Mouse (Mus musculus) midbrain, embryonic 12.5 days (tissue): ENCODE measurements around the gene 1700001O22Rik. TPM values are rescaled to one million over a fixed set of nuclear protein-coding genes. Genes with fewer than 3 reads are reported as not detected.

Source experiments
- ATAC-seq: fragments of 200-750 bp; cut with Nextera tagmentation; 2 replicates; pipeline ENCODE4 v1.8.0; 2017; ENCODE audit warnings: low read depth, moderate TSS enrichment, moderate library complexity; ENCODE audit not compliant: low FRiP score
- H3K27ac ChIP-seq: fragments of 300-500 bp; sonication (generic); replicated peaks from 2 replicates; pipeline ENCODE4 v1.5.1; 2016; ENCODE audit warnings: mild to moderate bottlenecking
- H3K27me3 ChIP-seq: fragments of 300-500 bp; sonication (generic); 2 replicates; pipeline ENCODE4 v1.6.1; 2016; ENCODE audit warnings: mild to moderate bottlenecking
- H3K36me3 ChIP-seq: fragments of 300-500 bp; sonication (generic); 2 replicates; pipeline ENCODE4 v1.6.1; 2016
- H3K4me1 ChIP-seq: fragments of 300-500 bp; sonication (generic); 2 replicates; pipeline ENCODE4 v1.6.1; 2016
- H3K4me2 ChIP-seq: fragments of 300-500 bp; sonication (generic); replicated peaks from 2 replicates; pipeline ENCODE4 v1.6.1; 2016; ENCODE audit warnings: mild to moderate bottlenecking, moderate library complexity
- H3K4me3 ChIP-seq: fragments of 300-500 bp; sonication (generic); 2 replicates; pipeline ENCODE4 v1.5.1; 2016; ENCODE audit warnings: mild to moderate bottlenecking
- H3K9ac ChIP-seq: fragments of 300-500 bp; sonication (generic); replicated peaks from 2 replicates; pipeline ENCODE4 v1.6.1; 2016; ENCODE audit warnings: mild to moderate bottlenecking, moderate library complexity
- H3K9me3 ChIP-seq: fragments of 300-500 bp; sonication (generic); 2 replicates; pipeline ENCODE4 v1.6.1; 2016; ENCODE audit warnings: mild to moderate bottlenecking
- WGBS: fragments of 180-500 bp; shearing (Covaris S2); methylation state at CpG from one replicate; pipeline ENCODE4 v1.1.7; 2016; 5-methylcytosine and 5-hydroxymethylcytosine counted together
- polyA plus RNA-seq: library from polyadenylated mRNA; unstranded; fragments of >200 nt; fragmentation: Nextera tagmentation; extraction: Ambion mirVana; gene quantifications from 2 replicates; pipeline ENCODE4 v1.2.1, GENCODE M21; 2016

Gene 1700001O22Rik
- polyA plus RNA-seq, 1 experiment from 2014 or later, result 2.6 TPM

GRCm38 (mm10) chr2:30792061-30792460 lies 11.4 kb downstream of the 1700001O22Rik start:
- peaks cover 39% of the 10 kb centered on the region for H3K4me1 ChIP-seq
- H3K27ac ChIP-seq, result no peak overlapping the region

DNA sequence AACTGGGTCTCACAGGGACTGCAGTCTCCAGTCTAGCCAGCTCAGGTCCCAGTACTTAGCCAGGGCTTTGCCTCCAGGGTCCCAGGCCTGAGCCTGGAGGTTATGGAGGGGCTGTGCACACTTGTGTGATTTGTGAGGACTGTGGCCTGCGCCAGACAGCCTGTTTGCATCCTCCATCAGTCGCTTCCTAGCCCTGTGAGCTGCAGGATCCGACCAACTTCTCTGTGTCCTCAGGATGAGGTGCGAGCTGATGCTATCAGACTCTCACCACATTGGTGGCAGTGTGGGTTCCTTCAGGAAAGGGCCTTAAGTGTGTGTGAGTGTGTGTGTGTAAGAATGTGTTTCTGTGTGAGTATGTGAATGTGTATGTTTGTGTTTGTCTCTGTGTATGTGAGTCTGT lies 16.0 kb downstream of the 1700001O22Rik start:
- H3K4me3 ChIP-seq, result no peak overlapping the region
- ATAC-seq, result no peak
- 56% methylated on average over 4 of the region's 4 CpGs for WGBS
- H3K9ac ChIP-seq, result peak overlapping the region; percentile 20
- H3K9me3 ChIP-seq, result no peaks in the 10 kb centered on the region
- H3K4me2 ChIP-seq, result 0 out of 2 replicates have a peak overlapping the region, but pooled peaks have one; percentile 8
- H3K36me3 ChIP-seq, result no peaks in the 10 kb centered on the region
- H3K27me3 ChIP-seq, result peaks cover 6% of the 10 kb centered on the region; the same call in 1 of the 2 replicates
- peaks cover 40% of the 10 kb centered on the region for H3K4me1 ChIP-seq
- H3K27ac ChIP-seq, result peak overlapping the region; percentile 54

More at GRCm38 (mm10) chr2:30792061-30792460, 11.4 kb downstream of the 1700001O22Rik start:
- Histone ChIP-seq H3K27me3 (no peaks in the 10 kb centered on the region), H3K9me3 (no peaks in the 10 kb centered on the region), H3K9ac (no peak overlapping the region), H3K36me3 (no peaks in the 10 kb centered on the region), H3K4me2 (no peak overlapping the region), H3K4me3 (no peak overlapping the region)
- 83% methylated on average over 7 of the region's 7 CpGs for WGBS
- no peak for ATAC-seq

GRCm38 (mm10) chr2:30784078-30784994 lies 19.1 kb downstream of the 1700001O22Rik start:
- H3K36me3 ChIP-seq, result no peaks in the 10 kb centered on the region
- H3K9me3 ChIP-seq, result no peaks in the 10 kb centered on the region
- peaks cover 40% of the 10 kb centered on the region for H3K4me1 ChIP-seq
- peak overlapping the region; percentile 53 for H3K4me2 ChIP-seq
- ATAC-seq, result peak; percentile 51
- 10% methylated on average over 39 of the region's 40 CpGs for WGBS
- peak overlapping the region; percentile 23; the same call in 1 of the 2 replicates for H3K4me3 ChIP-seq
- H3K27me3 ChIP-seq, result peaks cover 6% of the 10 kb centered on the region; the same call in 1 of the 2 replicates
- H3K27ac ChIP-seq, result peak overlapping the region; percentile 74
- peak overlapping the region; percentile 28 for H3K9ac ChIP-seq

DNA sequence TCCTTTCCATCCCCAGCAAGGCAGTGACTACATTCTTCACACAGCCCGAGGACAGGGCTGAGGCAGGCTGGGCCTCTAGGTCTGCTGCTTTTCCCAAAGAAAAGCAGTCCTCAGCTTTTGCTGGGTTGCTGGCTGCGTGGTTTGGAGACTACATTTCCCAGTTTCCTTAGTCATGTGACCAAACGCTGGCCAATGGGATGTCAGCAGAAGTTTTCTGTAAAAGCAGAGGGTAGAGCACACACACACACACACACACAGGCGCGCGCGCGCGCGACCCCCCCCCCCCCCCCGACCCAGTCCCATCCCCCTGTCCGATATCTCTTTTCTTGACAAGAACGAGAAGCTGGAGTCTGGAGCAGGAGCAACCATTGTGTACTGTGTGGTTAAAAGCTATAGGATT lies 20.1 kb downstream of the 1700001O22Rik start:
- H3K4me3 ChIP-seq, result peak overlapping the region; percentile 23
- peak; percentile 47; the same call in 1 of the 2 replicates for ATAC-seq
- WGBS, result 2% methylated on average over 12 of the region's 13 CpGs

DNA sequence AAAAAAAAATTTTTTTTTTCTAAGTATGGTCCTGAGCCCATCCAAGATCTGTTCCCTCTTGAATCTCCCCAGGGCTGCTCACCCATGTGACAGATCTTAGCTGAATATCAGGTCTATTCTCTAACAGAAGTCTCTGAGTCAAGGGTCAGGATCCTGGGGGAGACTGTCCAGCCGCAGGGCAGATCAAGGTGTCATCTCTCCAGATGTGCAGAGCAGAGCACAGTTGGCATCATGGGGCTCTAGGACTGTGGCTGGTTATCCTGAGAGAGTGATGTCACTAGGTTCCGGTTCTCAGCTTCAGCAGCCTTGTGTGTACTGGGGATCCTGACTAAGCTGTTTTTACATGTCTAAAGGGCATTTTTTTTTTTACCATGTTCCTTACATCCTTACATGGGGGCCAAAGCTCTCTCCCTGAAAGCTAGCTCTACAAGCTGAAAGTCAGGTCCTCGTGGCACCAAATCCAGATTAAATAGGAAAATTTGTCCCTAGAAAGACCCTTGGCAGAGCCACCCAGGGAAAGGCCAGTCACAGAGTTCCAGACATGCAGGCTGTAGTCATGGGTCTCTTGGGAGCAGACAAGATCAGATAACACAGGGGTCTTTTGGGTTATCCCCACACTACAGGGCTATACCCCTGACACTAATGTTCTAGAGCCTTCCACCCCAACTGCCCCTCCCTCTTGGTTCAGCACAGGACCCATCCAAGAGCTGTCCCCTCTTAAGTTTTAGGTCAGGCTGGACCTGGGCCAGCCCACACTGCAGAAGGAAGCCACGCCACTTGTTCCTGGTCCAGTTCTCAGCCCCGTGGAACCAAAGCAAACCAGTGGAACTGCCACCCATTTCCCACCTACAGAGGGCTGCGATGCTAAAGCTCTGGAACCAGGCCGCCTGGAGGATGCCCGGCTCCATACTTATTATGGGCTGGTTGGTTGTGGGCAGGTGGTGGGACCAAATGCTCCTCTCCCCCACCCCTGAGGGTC lies 20.9 kb downstream of the 1700001O22Rik start:
- peak overlapping the region; percentile 39 for H3K9ac ChIP-seq
- WGBS, result 79% methylated on average over 8 of the region's 8 CpGs
- peak overlapping the region; percentile 53 for H3K4me2 ChIP-seq
- H3K9me3 ChIP-seq, result no peaks in the 10 kb centered on the region
- H3K27ac ChIP-seq, result peak overlapping the region; percentile 74
- H3K27me3 ChIP-seq, result peaks cover 6% of the 10 kb centered on the region; the same call in 1 of the 2 replicates
- H3K4me3 ChIP-seq, result peak overlapping the region; percentile 23; the same call in 1 of the 2 replicates
- no peaks in the 10 kb centered on the region for H3K36me3 ChIP-seq
- no peak for ATAC-seq
- H3K4me1 ChIP-seq, result peaks cover 41% of the 10 kb centered on the region

More for the DNA sequence above, 20.1 kb downstream of the 1700001O22Rik start:
- Histone ChIP-seq H3K36me3 (no peaks in the 10 kb centered on the region), H3K4me2 (peak overlapping the region; percentile 53), H3K27me3 (peaks cover 6% of the 10 kb centered on the region; the same call in 1 of the 2 replicates), H3K9me3 (no peaks in the 10 kb centered on the region), H3K9ac (peak overlapping the region; percentile 39), H3K27ac (peak overlapping the region; percentile 74), H3K4me1 (peaks cover 43% of the 10 kb centered on the region)

DNA sequence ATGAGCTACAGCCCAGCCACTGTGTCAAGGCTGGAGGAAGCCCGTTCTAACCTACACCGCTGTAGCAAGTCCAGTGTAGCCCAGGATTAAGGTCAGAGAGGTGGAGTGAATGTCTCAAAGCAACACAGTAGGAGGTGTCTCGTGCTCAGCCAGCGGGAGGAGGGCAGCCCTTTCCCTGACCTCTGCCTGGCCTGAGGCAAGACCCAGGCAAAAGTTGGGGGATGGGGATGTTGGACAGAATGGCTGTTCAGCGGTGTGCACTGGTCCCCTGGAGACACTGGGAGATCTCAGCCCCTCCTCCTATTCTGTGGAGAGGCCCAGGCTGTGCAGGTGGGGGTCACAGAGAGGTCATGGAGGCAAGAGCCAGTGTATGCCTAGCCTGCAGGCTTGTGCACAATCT lies 24.2 kb downstream of the 1700001O22Rik start:
- no peaks in the 10 kb centered on the region for H3K36me3 ChIP-seq
- H3K27ac ChIP-seq, result 0 out of 2 replicates have a peak overlapping the region, but pooled peaks have one; percentile 7
- H3K27me3 ChIP-seq, result no peaks in the 10 kb centered on the region; the same call in 1 of the 2 replicates
- WGBS, result under 1% methylated on average over 5 of the region's 5 CpGs
- H3K9ac ChIP-seq, result no peak overlapping the region
- ATAC-seq, result no peak
- no peaks in the 10 kb centered on the region for H3K9me3 ChIP-seq
- peaks cover 18% of the 10 kb centered on the region for H3K4me1 ChIP-seq
- no peak overlapping the region for H3K4me3 ChIP-seq
- no peak overlapping the region for H3K4me2 ChIP-seq

- Histone ChIP-seq H3K27ac (no peak overlapping the region), H3K4me1 (peaks cover 11% of the 10 kb centered on the region), H3K9ac (no peak overlapping the region), H3K9me3 (no peaks in the 10 kb centered on the region), H3K36me3 (no peaks in the 10 kb centered on the region), H3K4me3 (no peak overlapping the region), H3K27me3 (no peaks in the 10 kb centered on the region), H3K4me2 (no peak overlapping the region)
- no peak for ATAC-seq
- 59% methylated on average over 4 of the region's 4 CpGs for WGBS
Observed at GRCm38 (mm10) chr2:30778235-30778634, 25.2 kb downstream of the 1700001O22Rik start.

DNA sequence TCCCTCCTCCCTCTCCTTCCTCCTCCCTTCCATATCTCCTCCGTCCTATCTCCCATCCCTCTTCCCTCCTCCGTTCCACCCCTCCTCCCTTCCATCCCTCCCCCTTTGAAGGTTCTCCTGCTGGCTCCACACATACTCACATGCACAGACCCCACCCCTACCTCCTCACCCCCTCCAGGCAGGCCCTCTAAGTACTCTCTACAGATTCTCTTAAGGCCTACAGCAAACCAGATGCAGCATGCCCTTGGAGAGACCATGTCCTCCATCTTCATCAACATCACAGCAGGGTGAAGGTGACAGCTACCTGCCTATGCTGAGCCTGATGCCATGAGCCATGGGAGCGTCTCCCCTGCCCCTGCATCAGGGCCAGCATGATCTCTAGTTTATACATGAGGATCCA lies 26.2 kb downstream of the 1700001O22Rik start:
- 88% methylated on average over 3 of the region's 3 CpGs for WGBS
- Histone ChIP-seq H3K4me3 (no peak overlapping the region), H3K9me3 (no peaks in the 10 kb centered on the region), H3K4me1 (peaks cover 16% of the 10 kb centered on the region), H3K9ac (no peak overlapping the region), H3K36me3 (no peaks in the 10 kb centered on the region), H3K27ac (no peak overlapping the region), H3K4me2 (no peak overlapping the region), H3K27me3 (no peaks in the 10 kb centered on the region)
- ATAC-seq, result no peak

DNA sequence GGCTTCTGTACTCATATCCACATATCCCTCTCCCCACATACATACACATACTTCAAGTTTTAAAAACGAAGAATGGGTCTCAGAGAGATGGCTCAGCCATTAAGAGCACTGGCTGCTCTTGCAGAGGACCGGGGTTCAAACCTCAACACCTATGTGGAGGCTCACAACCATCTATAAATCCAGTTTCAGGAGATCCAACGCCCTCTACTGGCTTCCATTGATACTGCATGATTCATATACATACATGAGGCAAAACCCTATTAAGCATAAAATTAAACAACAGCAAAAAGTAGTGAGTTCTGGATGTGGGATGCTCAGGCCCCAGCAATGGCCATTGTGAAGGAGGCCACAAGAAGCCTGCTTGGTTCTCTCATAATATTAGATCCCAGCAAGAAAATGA lies 27.5 kb downstream of the 1700001O22Rik start:
- H3K4me1 ChIP-seq, result peaks cover 29% of the 10 kb centered on the region
- H3K4me3 ChIP-seq, result no peak overlapping the region
- H3K4me2 ChIP-seq, result no peak overlapping the region
- H3K9me3 ChIP-seq, result no peaks in the 10 kb centered on the region
- WGBS, result 56% methylated on average over 3 of the region's 3 CpGs
- no peak overlapping the region for H3K27ac ChIP-seq
- no peak overlapping the region for H3K9ac ChIP-seq
- no peak for ATAC-seq
- H3K27me3 ChIP-seq, result no peaks in the 10 kb centered on the region
- no peaks in the 10 kb centered on the region for H3K36me3 ChIP-seq

- Histone ChIP-seq H3K9me3 (no peaks in the 10 kb centered on the region), H3K27me3 (no peaks in the 10 kb centered on the region), H3K4me2 (no peak overlapping the region), H3K36me3 (no peaks in the 10 kb centered on the region), H3K4me3 (no peak overlapping the region), H3K27ac (0 out of 2 replicates have a peak overlapping the region, but pooled peaks have one; percentile 1), H3K9ac (no peak overlapping the region), H3K4me1 (peaks cover 23% of the 10 kb centered on the region)
- no peak for ATAC-seq
- 81% methylated on average over 8 of the region's 8 CpGs for WGBS
Observed at GRCm38 (mm10) chr2:30773313-30774005, 30.0 kb downstream of the 1700001O22Rik start.
